Mouse (Mus musculus) neural tube, embryonic 11.5 days (tissue): Measurements from ENCODE around the gene Ogdh. TPM values are rescaled to one million over a fixed set of nuclear protein-coding genes. Genes with fewer than 3 reads are reported as not detected.

Source experiments
- ATAC-seq: fragments of 200-750 bp; cut with Nextera tagmentation; 2 replicates; pipeline ENCODE4 v1.8.0; 2017; ENCODE audit warnings: moderate number of reproducible peaks, mild to moderate bottlenecking, moderate TSS enrichment, moderate library complexity; ENCODE audit not compliant: insufficient read depth, low FRiP score, low TSS enrichment
- DNase-seq: peaks from one replicate; pipeline ENCODE4 v3.0.0-alpha.2; 2015; ENCODE audit warnings: low spot score
- H3K27ac ChIP-seq: fragments of 300-500 bp; sonication (generic); 2 replicates; pipeline ENCODE4 v1.5.1; 2014; ENCODE audit warnings: low read depth, mild to moderate bottlenecking, low read length
- H3K27me3 ChIP-seq: fragments of 300-500 bp; sonication (generic); 2 replicates; pipeline ENCODE4 v1.6.1; 2014; ENCODE audit warnings: mild to moderate bottlenecking, low read length, mixed read lengths; ENCODE audit not compliant: control insufficient read depth, insufficient read depth
- H3K36me3 ChIP-seq: fragments of 300-500 bp; sonication (generic); 2 replicates; pipeline ENCODE4 v1.6.1; 2014; ENCODE audit warnings: mild to moderate bottlenecking, low read length, moderate library complexity, mixed read lengths; ENCODE audit not compliant: control insufficient read depth, insufficient read depth
- H3K4me1 ChIP-seq: fragments of 300-500 bp; sonication (generic); 2 replicates; pipeline ENCODE4 v1.6.1; 2014; ENCODE audit warnings: low read length, mixed read lengths; ENCODE audit not compliant: control insufficient read depth, insufficient read depth
- H3K4me2 ChIP-seq: fragments of 300-500 bp; sonication (generic); 2 replicates; pipeline ENCODE4 v1.6.1; 2014; ENCODE audit warnings: low read depth, mild to moderate bottlenecking, moderate library complexity
- H3K4me3 ChIP-seq: fragments of 300-500 bp; sonication (generic); 2 replicates; pipeline ENCODE4 v1.5.1; 2014; ENCODE audit warnings: low read depth, low read length
- H3K9ac ChIP-seq: fragments of 300-500 bp; sonication (generic); 2 replicates; pipeline ENCODE4 v1.6.1; 2014; ENCODE audit warnings: mild to moderate bottlenecking, low read length
- H3K9me3 ChIP-seq: fragments of 300-500 bp; sonication (generic); 2 replicates; pipeline ENCODE4 v1.6.1; 2016; ENCODE audit warnings: low read length; ENCODE audit not compliant: control insufficient read depth
- WGBS: fragments of 180-500 bp; shearing (Covaris S2); extraction: QIAGEN DNeasy Blood & Tissue Kit; methylation state at CpG from one replicate; pipeline ENCODE4 v1.1.7; 2014; 5-methylcytosine and 5-hydroxymethylcytosine counted together
- polyA plus RNA-seq: library from polyadenylated mRNA; unstranded; fragments of >200 nt; fragmentation: Nextera tagmentation; extraction: Ambion mirVana; gene quantifications from 2 replicates; pipeline ENCODE4 v1.2.1, GENCODE M21; 2014

Gene Ogdh
- polyA plus RNA-seq, 1 experiment from 2014 or later, result 104 TPM

- ATAC-seq (no peak), DNase-seq (no peak)
- Histone ChIP-seq H3K9ac (no peak overlapping the region), H3K4me2 (no peak overlapping the region), H3K36me3 (no peaks in the 10 kb centered on the region), H3K9me3 (no peaks in the 10 kb centered on the region), H3K27me3 (no peaks in the 10 kb centered on the region), H3K27ac (no peak overlapping the region), H3K4me3 (no peak overlapping the region), H3K4me1 (no peaks in the 10 kb centered on the region)
- WGBS, result 88% methylated on average over 7 of the region's 7 CpGs
These were observed 42.0 kb downstream of the Ogdh start for GRCm38 (mm10) chr11:6333403-6333802.

- H3K4me2 ChIP-seq, result no peak overlapping the region
- no peak overlapping the region for H3K9ac ChIP-seq
- H3K4me3 ChIP-seq, result no peak overlapping the region
- no peaks in the 10 kb centered on the region for H3K27me3 ChIP-seq
- 93% methylated on average over 7 of the region's 7 CpGs for WGBS
- H3K36me3 ChIP-seq, result peaks cover 3% of the 10 kb centered on the region
- H3K4me1 ChIP-seq, result no peaks in the 10 kb centered on the region
- H3K27ac ChIP-seq, result no peak overlapping the region
- DNase-seq (no peak), ATAC-seq (no peak)
- no peaks in the 10 kb centered on the region for H3K9me3 ChIP-seq
These were observed 43.9 kb downstream of the Ogdh start for GRCm38 (mm10) chr11:6335321-6335720.

GRCm38 (mm10) chr11:6336689-6337088, 45.3 kb downstream of the Ogdh start:
- Histone ChIP-seq H3K9ac (no peak overlapping the region), H3K36me3 (peaks cover 5% of the 10 kb centered on the region), H3K4me1 (no peaks in the 10 kb centered on the region), H3K27ac (no peak overlapping the region), H3K27me3 (no peaks in the 10 kb centered on the region), H3K4me2 (no peak overlapping the region), H3K9me3 (no peaks in the 10 kb centered on the region), H3K4me3 (no peak overlapping the region)
- WGBS, result 90% methylated on average over 4 of the region's 4 CpGs
- ATAC-seq, result no peak
- DNase-seq, result no peak

GRCm38 (mm10) chr11:6345956-6346355, 54.5 kb downstream of the Ogdh start:
- DNase-seq (no peak), ATAC-seq (no peak)
- Histone ChIP-seq H3K4me2 (no peak overlapping the region), H3K9ac (no peak overlapping the region), H3K4me3 (no peak overlapping the region), H3K27ac (no peak overlapping the region), H3K36me3 (peaks cover 26% of the 10 kb centered on the region), H3K27me3 (no peaks in the 10 kb centered on the region), H3K4me1 (no peaks in the 10 kb centered on the region), H3K9me3 (no peaks in the 10 kb centered on the region)
- 92% methylated on average over 4 of the region's 4 CpGs for WGBS

GRCm38 (mm10) chr11:6346966-6347365, 55.5 kb downstream of the Ogdh start:
- DNase-seq (no peak), ATAC-seq (no peak)
- Histone ChIP-seq H3K4me2 (no peak overlapping the region), H3K27ac (no peak overlapping the region), H3K4me3 (no peak overlapping the region), H3K4me1 (no peaks in the 10 kb centered on the region), H3K9ac (no peak overlapping the region), H3K9me3 (no peaks in the 10 kb centered on the region), H3K27me3 (no peaks in the 10 kb centered on the region), H3K36me3 (peaks cover 27% of the 10 kb centered on the region)
- 95% methylated on average over 7 of the region's 7 CpGs for WGBS

GRCm38 (mm10) chr11:6348681-6349200, 57.3 kb downstream of the Ogdh start:
- H3K9me3 ChIP-seq, result no peaks in the 10 kb centered on the region
- WGBS, result 93% methylated on average over 11 of the region's 11 CpGs
- no peaks in the 10 kb centered on the region for H3K4me1 ChIP-seq
- ATAC-seq, result no peak
- H3K4me3 ChIP-seq, result no peak overlapping the region
- no peak overlapping the region for H3K27ac ChIP-seq
- H3K9ac ChIP-seq, result no peak overlapping the region
- no peak overlapping the region for H3K4me2 ChIP-seq
- peaks cover 29% of the 10 kb centered on the region for H3K36me3 ChIP-seq
- H3K27me3 ChIP-seq, result no peaks in the 10 kb centered on the region
- no peak for DNase-seq

GRCm38 (mm10) chr11:6349586-6349985, 58.2 kb downstream of the Ogdh start:
- H3K27me3 ChIP-seq, result no peaks in the 10 kb centered on the region
- no peak for ATAC-seq
- no peak overlapping the region for H3K4me2 ChIP-seq
- H3K27ac ChIP-seq, result no peak overlapping the region
- peaks cover 26% of the 10 kb centered on the region for H3K36me3 ChIP-seq
- H3K9me3 ChIP-seq, result no peaks in the 10 kb centered on the region
- no peak for DNase-seq
- no peaks in the 10 kb centered on the region for H3K4me1 ChIP-seq
- WGBS, result 81% methylated on average over 5 of the region's 5 CpGs
- no peak overlapping the region for H3K4me3 ChIP-seq
- no peak overlapping the region for H3K9ac ChIP-seq

GRCm38 (mm10) chr11:6355106-6355505, 63.7 kb downstream of the Ogdh start:
- WGBS, result 94% methylated on average over 4 of the region's 4 CpGs
- Histone ChIP-seq H3K4me2 (no peak overlapping the region), H3K9me3 (no peaks in the 10 kb centered on the region), H3K36me3 (peaks cover 20% of the 10 kb centered on the region), H3K4me1 (no peaks in the 10 kb centered on the region), H3K9ac (no peak overlapping the region), H3K27ac (no peak overlapping the region), H3K27me3 (no peaks in the 10 kb centered on the region), H3K4me3 (no peak overlapping the region)
- DNase-seq, result no peak
- no peak for ATAC-seq

- DNase-seq (no peak), ATAC-seq (no peak)
- Histone ChIP-seq H3K27ac (no peak overlapping the region), H3K4me2 (no peak overlapping the region), H3K4me3 (no peak overlapping the region), H3K9ac (no peak overlapping the region), H3K4me1 (no peaks in the 10 kb centered on the region), H3K27me3 (no peaks in the 10 kb centered on the region), H3K36me3 (no peaks in the 10 kb centered on the region), H3K9me3 (no peaks in the 10 kb centered on the region)
- WGBS, result 87% methylated on average over 9 of the region's 9 CpGs
These were observed 73.3 kb downstream of the Ogdh start for GRCm38 (mm10) chr11:6364581-6365275.
